Mouse (Mus musculus): ENCODE measurements around the gene Gaa. TPM values are rescaled to one million over a fixed set of nuclear protein-coding genes. Genes with fewer than 3 reads are reported as not detected.

Gene Gaa
- total and polyA plus RNA-seq, 3 experiments, result 19.6 to 105 (median 93.2) TPM

DNA sequence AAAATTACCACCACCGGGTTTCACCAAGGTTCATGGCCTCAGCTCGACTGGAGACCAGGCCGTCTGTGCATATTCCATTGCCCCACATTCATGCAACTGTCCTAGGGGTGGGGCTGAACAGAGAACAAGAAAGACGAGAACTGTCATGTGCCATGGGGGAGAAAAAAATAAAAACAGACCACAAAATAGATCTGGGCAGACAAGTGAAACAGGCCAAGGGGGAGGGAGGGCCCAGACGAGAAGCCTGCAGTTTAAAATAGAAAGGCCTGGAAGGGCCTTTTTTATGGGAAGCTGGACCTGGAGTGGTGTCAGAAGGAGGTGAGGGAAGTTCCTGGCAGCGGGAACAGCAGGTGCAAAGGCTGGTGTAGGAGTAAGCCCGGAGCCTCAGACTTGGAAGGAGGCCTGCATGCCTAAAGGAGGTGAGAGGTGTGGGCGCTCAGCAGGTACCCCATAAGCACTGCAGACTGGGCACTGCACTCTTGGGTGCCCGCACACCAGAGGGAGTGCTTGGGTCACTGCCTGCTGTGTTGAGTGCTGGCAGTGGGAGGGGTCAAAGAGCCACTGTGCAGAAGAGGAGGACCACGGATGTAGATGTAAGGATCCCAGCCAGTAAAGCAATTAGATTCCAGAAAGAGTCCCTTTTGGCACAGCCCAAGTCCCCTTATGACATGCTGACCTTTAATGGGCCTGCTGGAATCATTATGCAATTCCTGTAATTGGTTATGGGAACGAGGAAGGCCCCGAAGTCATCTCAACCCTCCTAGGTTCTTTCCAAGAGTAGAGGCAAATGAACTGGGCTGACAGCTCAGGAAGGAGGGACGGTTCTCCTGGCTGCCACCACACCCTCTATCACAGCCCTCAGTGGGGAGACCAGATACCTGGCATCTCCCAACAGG, 39.3 kb downstream of the Gaa start:
- H3K27ac ChIP-seq (ENCODE audit: insufficient read depth, low read depth), result no peak overlapping the region
- no peaks in the 10 kb centered on the region for H3K79me2 ChIP-seq (replicated peaks; ENCODE audit: control insufficient read depth, extremely low read depth, insufficient read depth, poor library complexity, severe bottlenecking)
- peaks cover 87% of the 10 kb centered on the region for H3K27me3 ChIP-seq (replicated peaks)
- no peak for TF ChIP-seq CHD2 (IDR thresholded peaks at IDR 0.05; ENCODE audit: low read length)
- no peak for TF ChIP-seq MAZ (IDR thresholded peaks at IDR 0.05; ENCODE audit: low read depth, low read length)
- no peak for TF ChIP-seq BHLHE40 (IDR thresholded peaks at IDR 0.05; ENCODE audit: low read depth, low read length)
- 0 out of 4 replicates have a peak, but pooled peaks of 1 of the 2 experiments have one; percentile 11 for TF ChIP-seq CTCF (conservative IDR thresholded peaks at IDR 0.05 in 1 of 2, IDR thresholded peaks at IDR 0.05 in 1 of 2; ENCODE audit: low read depth in 2 of 2, low read length in 2 of 2)
- TF ChIP-seq POLR2A (IDR thresholded peaks at IDR 0.05; ENCODE audit: low read depth, low read length), result no peak
- no peak for TF ChIP-seq ZNF384 (IDR thresholded peaks at IDR 0.05; ENCODE audit: low read depth, low read length)
- no peak for TF ChIP-seq CHD1 (IDR thresholded peaks at IDR 0.05; ENCODE audit: low read depth, low read length)
- no peak for TF ChIP-seq MYC (IDR thresholded peaks at IDR 0.05; ENCODE audit: low read depth, low read length)
- TF ChIP-seq RAD21 (IDR thresholded peaks at IDR 0.05; ENCODE audit: low read depth, low read length), result no peak
- H3K9ac ChIP-seq (ENCODE audit: insufficient read depth, low read depth), result no peak overlapping the region
- DNase-seq (ENCODE audit: extremely low read depth), result no peak
- peaks cover 0 to 14% of the 10 kb centered on the region in 2 experiments; a peak in 2 of 4 replicates for H3K4me1 ChIP-seq (ENCODE audit: control insufficient read depth in 1 of 2, insufficient read depth in 2 of 2)
- H3K36me3 ChIP-seq (replicated peaks in 1 of 2; ENCODE audit: control insufficient read depth in 1 of 2, insufficient read depth in 1 of 2, low read length in 1 of 2), result no peaks in the 10 kb centered on the region
- no peak overlapping the region for H3K4me2 ChIP-seq (ENCODE audit: insufficient read depth, low read depth, poor library complexity, severe bottlenecking)
- no peak overlapping the region for H3K4me3 ChIP-seq (replicated peaks in 1 of 3; ENCODE audit: low read depth in 2 of 3, low read length in 2 of 3, poor library complexity in 1 of 3)
- dilution Hi-C loops (cut with MboI; ENCODE audit: extremely low pct_ligation_motif_present, extremely low pct_unique_long_range_greater_than_20kb, low sequenced_read_pairs) (no loop called here), in situ Hi-C loops (cut with MboI; ENCODE audit: low pct_ligation_motif_present, low pct_unique_long_range_greater_than_20kb, low sequenced_read_pairs) (no loop called here)
- H3K9me3 ChIP-seq (replicated peaks; ENCODE audit: low read length), result peaks cover 2% of the 10 kb centered on the region

- H3K9me3 ChIP-seq (replicated peaks; ENCODE audit: low read length), result peaks cover 2% of the 10 kb centered on the region
- no peak within 1 kb of the TSS for H3K4me3 ChIP-seq (replicated peaks in 1 of 3; ENCODE audit: low read depth in 2 of 3, low read length in 2 of 3, poor library complexity in 1 of 3)
- H3K27ac ChIP-seq (ENCODE audit: insufficient read depth, low read depth), result no peak within 1 kb of the TSS
- no peaks in the 10 kb centered on the region for H3K36me3 ChIP-seq (replicated peaks in 1 of 2; ENCODE audit: control insufficient read depth in 1 of 2, insufficient read depth in 1 of 2, low read length in 1 of 2)
- DNase-seq (ENCODE audit: extremely low read depth), result no peak
- no peaks in the 10 kb centered on the region for H3K79me2 ChIP-seq (replicated peaks; ENCODE audit: control insufficient read depth, extremely low read depth, insufficient read depth, poor library complexity, severe bottlenecking)
- no peak within 1 kb of the TSS for H3K9ac ChIP-seq (ENCODE audit: insufficient read depth, low read depth)
- no peak within 1 kb of the TSS for H3K4me2 ChIP-seq (ENCODE audit: insufficient read depth, low read depth, poor library complexity, severe bottlenecking)
- H3K27me3 ChIP-seq (replicated peaks), result peaks cover 84% of the 10 kb centered on the region
- H3K4me1 ChIP-seq (ENCODE audit: control insufficient read depth in 1 of 2, insufficient read depth in 2 of 2), result peaks cover 0 to 14% of the 10 kb centered on the region in 2 experiments; a peak in 2 of 4 replicates
- dilution Hi-C loops (cut with MboI; ENCODE audit: extremely low pct_ligation_motif_present, extremely low pct_unique_long_range_greater_than_20kb, low sequenced_read_pairs), result no loop called here
- TF ChIP-seq RAD21 (IDR thresholded peaks at IDR 0.05; ENCODE audit: low read depth, low read length) (no peak), MYC (IDR thresholded peaks at IDR 0.05; ENCODE audit: low read depth, low read length) (no peak), PAX5 (IDR thresholded peaks at IDR 0.05; ENCODE audit: low read length) (no peak), NRF1 (IDR thresholded peaks at IDR 0.05; ENCODE audit: low read depth, low read length) (no peak), CHD1 (IDR thresholded peaks at IDR 0.05; ENCODE audit: low read depth, low read length) (no peak)
- in situ Hi-C loops (cut with MboI; ENCODE audit: low pct_ligation_motif_present, low pct_unique_long_range_greater_than_20kb, low sequenced_read_pairs), result no loop called here
Measured at GRCm38 (mm10) chr11:119307658-119307867, 39.9 kb downstream of the Gaa start, which contains the start of gene Card14. TSS of gene Card14 (plus strand) at chr11:119307768.

DNA sequence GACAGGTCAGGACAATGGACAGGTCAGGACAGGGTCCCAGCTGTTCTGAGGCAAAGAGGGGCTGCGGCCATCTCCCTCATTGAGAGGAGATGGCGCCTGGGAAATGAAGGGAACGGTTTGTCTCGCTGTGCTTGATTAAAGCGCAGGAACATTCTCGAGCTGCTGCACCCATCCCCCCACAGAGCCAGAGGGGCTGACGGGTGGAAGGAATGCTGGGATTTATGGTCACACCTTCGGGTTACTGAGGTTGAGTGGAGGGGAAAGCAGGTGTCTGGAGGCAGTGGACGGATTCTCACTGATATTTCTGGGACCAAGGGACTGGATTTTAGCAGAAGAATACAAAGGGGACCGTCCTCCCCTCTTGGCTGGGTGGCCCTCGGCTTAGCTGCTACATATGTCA, 40.2 kb downstream of the Gaa start:
- dilution Hi-C loops (cut with MboI; ENCODE audit: extremely low pct_ligation_motif_present, extremely low pct_unique_long_range_greater_than_20kb, low sequenced_read_pairs), result no loop called here
- Histone ChIP-seq H3K36me3 (replicated peaks in 1 of 2; ENCODE audit: control insufficient read depth in 1 of 2, insufficient read depth in 1 of 2, low read length in 1 of 2) (no peaks in the 10 kb centered on the region), H3K4me2 (ENCODE audit: insufficient read depth, low read depth, poor library complexity, severe bottlenecking) (no peak overlapping the region), H3K4me3 (replicated peaks in 1 of 3; ENCODE audit: low read depth in 2 of 3, low read length in 2 of 3, poor library complexity in 1 of 3) (no peak overlapping the region), H3K79me2 (replicated peaks; ENCODE audit: control insufficient read depth, extremely low read depth, insufficient read depth, poor library complexity, severe bottlenecking) (no peaks in the 10 kb centered on the region), H3K4me1 (ENCODE audit: control insufficient read depth in 1 of 2, insufficient read depth in 2 of 2) (peaks cover 0 to 14% of the 10 kb centered on the region in 2 experiments; a peak in 2 of 4 replicates), H3K27me3 (replicated peaks) (peaks cover 83% of the 10 kb centered on the region), H3K9me3 (replicated peaks; ENCODE audit: low read length) (peaks cover 2% of the 10 kb centered on the region), H3K27ac (ENCODE audit: insufficient read depth, low read depth) (no peak overlapping the region), H3K9ac (ENCODE audit: insufficient read depth, low read depth) (no peak overlapping the region)
- DNase-seq (ENCODE audit: extremely low read depth), result no peak
- TF ChIP-seq EP300 (IDR thresholded peaks at IDR 0.05; ENCODE audit: low read length), result no peak
- no peak for TF ChIP-seq RAD21 (IDR thresholded peaks at IDR 0.05; ENCODE audit: low read depth, low read length)
- TF ChIP-seq RCOR1 (conservative IDR thresholded peaks at IDR 0.05; ENCODE audit: low read depth, low read length), result no peak
- TF ChIP-seq JUN (IDR thresholded peaks at IDR 0.05; ENCODE audit: insufficient read depth, low read depth, low read length), result no peak
- no peak for TF ChIP-seq ZKSCAN1 (IDR thresholded peaks at IDR 0.05; ENCODE audit: borderline replicate concordance, low read depth, low read length)
- no peak for TF ChIP-seq PAX5 (IDR thresholded peaks at IDR 0.05; ENCODE audit: low read length)
- TF ChIP-seq SIN3A (IDR thresholded peaks at IDR 0.05; ENCODE audit: low read length), result no peak
- no peak for TF ChIP-seq CHD2 (IDR thresholded peaks at IDR 0.05; ENCODE audit: low read length)
- TF ChIP-seq ZC3H11A (IDR thresholded peaks at IDR 0.05; ENCODE audit: low read depth, low read length), result no peak
- no peak for TF ChIP-seq E2F4 (IDR thresholded peaks at IDR 0.05; ENCODE audit: insufficient replicate concordance, low read depth, low read length)
- no peak for TF ChIP-seq KAT2A (IDR thresholded peaks at IDR 0.05; ENCODE audit: insufficient replicate concordance, low read length)
- no peak for TF ChIP-seq NELFE (IDR thresholded peaks at IDR 0.05; ENCODE audit: low read depth, low read length)
- TF ChIP-seq POLR2A (IDR thresholded peaks at IDR 0.05; ENCODE audit: low read depth, low read length), result no peak
- no peak for TF ChIP-seq MEF2A (IDR thresholded peaks at IDR 0.05; ENCODE audit: borderline replicate concordance, low read depth, low read length)
- in situ Hi-C loops (cut with MboI; ENCODE audit: low pct_ligation_motif_present, low pct_unique_long_range_greater_than_20kb, low sequenced_read_pairs), result no loop called here

Measured in CH12.LX (cell line).